Mouse (Mus musculus): ENCODE results near the gene Trim24. TPM values are rescaled to one million over a fixed set of nuclear protein-coding genes. Genes with fewer than 3 reads are reported as not detected.

Gene Trim24
- polyA plus RNA-seq, 1 experiment, result not detected

DNA sequence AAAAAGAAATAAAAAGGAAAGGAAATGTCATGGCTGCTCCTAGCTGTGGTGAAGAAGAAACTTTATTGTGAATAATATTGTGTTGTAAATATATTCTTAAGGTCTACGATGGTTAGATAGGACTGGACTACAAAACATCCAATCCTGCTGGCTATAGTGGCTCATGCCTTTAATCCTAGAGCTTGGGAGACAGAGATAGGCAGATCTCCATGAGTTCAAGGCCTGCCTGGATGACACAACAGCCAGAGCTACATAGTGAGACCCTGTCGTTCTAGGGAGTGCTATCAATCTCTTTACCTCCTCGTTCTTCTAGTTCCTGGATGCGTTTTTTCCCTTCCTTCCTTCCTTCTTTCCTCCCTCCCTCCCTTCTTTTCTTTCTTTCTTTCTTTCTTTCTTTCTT lies 12.5 kb upstream of the Trim24 start:
- no peak for TF ChIP-seq CTCF (IDR thresholded peaks at IDR 0.05; ENCODE audit: insufficient read depth, low read depth, low read length)
- TF ChIP-seq POLR2A (IDR thresholded peaks at IDR 0.05; ENCODE audit: insufficient read depth, low read depth, low read length), result no peak
- Histone ChIP-seq H3K4me1 (ENCODE audit: control insufficient read depth, insufficient read depth, low read length) (no peaks in the 10 kb centered on the region), H3K27ac (ENCODE audit: insufficient read depth, low read depth, low read length) (no peak overlapping the region), H3K4me3 (ENCODE audit: insufficient read depth, low read depth, low read length) (no peak overlapping the region)
- WGBS, result 86% methylated on average over 4 of the region's 4 CpGs

DNA sequence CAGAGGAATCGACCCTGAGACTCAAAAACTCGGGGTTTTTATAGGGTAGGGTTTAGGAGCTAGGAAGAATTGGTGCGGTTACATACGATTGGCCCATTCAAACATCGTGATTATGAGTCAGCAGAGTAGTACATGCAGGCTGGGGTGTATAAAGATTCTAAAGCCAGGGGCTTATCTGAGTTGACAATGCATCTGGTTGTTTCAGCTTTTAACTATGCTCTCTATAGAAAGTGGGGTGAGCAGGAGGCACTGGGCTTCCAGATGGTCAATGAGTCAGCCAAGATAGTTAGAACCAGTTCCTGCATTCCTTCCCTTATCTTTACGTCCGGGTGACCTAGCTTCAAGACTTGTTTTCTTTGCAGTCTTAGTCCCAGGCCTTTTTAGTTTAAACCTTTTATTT lies 7.7 kb upstream of the Trim24 start:
- 87% methylated on average over 7 of the region's 7 CpGs for WGBS
- no peaks in the 10 kb centered on the region for H3K4me1 ChIP-seq (ENCODE audit: control insufficient read depth, insufficient read depth, low read length)

DNA sequence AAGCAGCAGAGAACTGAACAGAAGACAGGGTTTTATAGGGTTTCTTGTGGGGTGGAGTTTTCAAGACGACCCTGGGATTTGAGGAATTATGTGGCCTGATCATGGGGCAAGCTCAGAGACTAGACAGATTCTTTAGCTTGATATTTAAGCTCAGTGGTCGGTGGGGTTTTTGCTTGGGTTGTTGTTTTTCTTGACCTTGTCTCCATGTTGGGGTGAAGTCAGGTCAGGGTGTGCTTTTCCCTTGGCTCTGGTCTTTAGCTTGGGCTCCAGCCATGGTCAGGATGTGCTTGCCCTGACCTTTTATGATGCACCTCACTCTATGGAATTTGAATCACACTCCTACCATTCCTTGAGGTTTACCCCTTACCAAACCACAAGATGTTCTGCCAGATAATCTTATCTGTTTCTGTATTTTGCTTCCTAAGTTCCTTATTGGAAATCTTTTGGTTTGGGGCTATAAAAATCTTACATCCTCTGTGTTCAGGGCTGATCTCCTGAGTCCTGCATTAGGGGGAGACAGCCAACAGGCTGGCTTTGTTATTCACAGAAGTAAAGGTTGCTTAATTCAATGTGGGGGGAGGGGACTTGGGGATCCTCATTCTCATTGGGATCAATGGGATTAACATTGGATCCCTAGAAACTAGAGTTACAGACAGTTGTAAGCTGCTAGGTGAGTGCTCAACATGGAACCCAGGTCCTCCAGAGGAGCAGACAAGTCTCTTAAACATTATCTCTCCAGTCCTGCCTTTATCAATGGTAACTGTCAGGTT lies 6.5 kb upstream of the Trim24 start:
- TF ChIP-seq CTCF (IDR thresholded peaks at IDR 0.05; ENCODE audit: insufficient read depth, low read depth, low read length) (no peak), POLR2A (IDR thresholded peaks at IDR 0.05; ENCODE audit: insufficient read depth, low read depth, low read length) (no peak)
- WGBS, result 83% methylated on average over 2 of the region's 2 CpGs
- no peak overlapping the region for H3K27ac ChIP-seq (ENCODE audit: insufficient read depth, low read depth, low read length)
- H3K4me1 ChIP-seq (ENCODE audit: control insufficient read depth, insufficient read depth, low read length), result no peaks in the 10 kb centered on the region
- no peak overlapping the region for H3K4me3 ChIP-seq (ENCODE audit: insufficient read depth, low read depth, low read length)

More for the DNA sequence above, 7.7 kb upstream of the Trim24 start:
- Histone ChIP-seq H3K4me3 (ENCODE audit: insufficient read depth, low read depth, low read length) (no peak overlapping the region), H3K27ac (ENCODE audit: insufficient read depth, low read depth, low read length) (no peak overlapping the region)
- TF ChIP-seq POLR2A (IDR thresholded peaks at IDR 0.05; ENCODE audit: insufficient read depth, low read depth, low read length) (no peak), CTCF (IDR thresholded peaks at IDR 0.05; ENCODE audit: insufficient read depth, low read depth, low read length) (no peak)

DNA sequence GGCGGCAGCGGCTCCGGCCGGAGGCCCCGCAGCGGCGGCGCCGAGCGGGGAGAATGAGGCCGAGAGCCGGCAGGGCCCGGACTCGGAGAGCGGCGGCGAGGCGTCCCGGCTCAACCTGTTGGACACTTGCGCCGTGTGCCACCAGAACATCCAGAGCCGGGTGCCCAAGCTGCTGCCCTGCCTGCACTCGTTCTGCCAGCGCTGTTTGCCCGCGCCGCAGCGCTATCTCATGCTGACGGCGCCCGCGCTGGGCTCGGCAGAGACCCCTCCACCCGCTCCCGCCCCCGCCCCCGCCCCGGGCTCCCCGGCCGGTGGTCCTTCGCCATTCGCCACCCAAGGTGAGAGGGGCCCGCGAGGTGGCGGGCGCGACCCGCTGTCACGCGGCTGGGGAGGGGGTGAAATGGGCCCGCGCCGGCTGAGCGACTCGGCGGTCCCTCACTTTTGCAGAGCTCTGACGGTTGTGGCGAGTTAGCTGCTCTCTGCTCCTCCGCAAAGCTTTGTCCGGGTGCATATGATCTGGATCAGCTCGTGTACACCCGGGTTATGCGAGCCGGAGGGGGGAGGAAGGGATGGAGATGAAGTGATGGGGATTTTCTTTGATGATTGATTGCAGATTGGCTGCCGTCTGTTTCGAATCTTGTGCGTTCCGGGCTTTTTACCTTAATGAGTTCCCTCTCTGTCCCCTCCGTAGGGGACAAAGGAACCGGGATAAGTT lies 683 bp downstream of the Trim24 start:
- TF ChIP-seq POLR2A (IDR thresholded peaks at IDR 0.05; ENCODE audit: insufficient read depth, low read depth, low read length), result no peak
- TF ChIP-seq CTCF (IDR thresholded peaks at IDR 0.05; ENCODE audit: insufficient read depth, low read depth, low read length), result no peak
- Histone ChIP-seq H3K4me1 (ENCODE audit: control insufficient read depth, insufficient read depth, low read length) (no peaks in the 10 kb centered on the region), H3K4me3 (ENCODE audit: insufficient read depth, low read depth, low read length) (peak overlapping the region; percentile 84), H3K27ac (ENCODE audit: insufficient read depth, low read depth, low read length) (peak overlapping the region; percentile 75)
- WGBS, result under 1% methylated on average over 68 of the region's 70 CpGs

DNA sequence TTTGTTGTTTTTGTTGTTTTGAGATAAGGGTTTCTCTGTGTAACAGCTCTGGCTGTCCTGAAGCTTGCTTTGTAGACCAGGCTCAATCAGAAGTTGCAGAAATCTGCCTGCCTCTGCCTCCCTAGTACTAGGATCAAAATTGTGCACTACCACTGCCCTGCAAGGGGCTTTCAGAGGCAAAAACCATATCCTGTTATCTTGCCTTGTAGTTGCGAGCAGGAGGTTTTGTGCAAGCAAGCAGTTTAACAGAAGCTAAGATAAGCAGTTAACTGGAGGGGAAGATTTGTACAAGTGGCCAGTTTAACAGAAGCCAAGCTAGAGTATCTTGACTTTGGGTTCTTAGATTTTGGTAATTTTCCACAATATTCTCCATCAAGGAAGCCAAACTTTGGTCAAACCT lies 2.2 kb downstream of the Trim24 start:
- Histone ChIP-seq H3K4me3 (ENCODE audit: insufficient read depth, low read depth, low read length) (no peak overlapping the region), H3K27ac (ENCODE audit: insufficient read depth, low read depth, low read length) (no peak overlapping the region), H3K4me1 (ENCODE audit: control insufficient read depth, insufficient read depth, low read length) (no peaks in the 10 kb centered on the region)
- no peak for TF ChIP-seq POLR2A (IDR thresholded peaks at IDR 0.05; ENCODE audit: insufficient read depth, low read depth, low read length)
- TF ChIP-seq CTCF (IDR thresholded peaks at IDR 0.05; ENCODE audit: insufficient read depth, low read depth, low read length), result no peak
- 95% methylated on average over 1 of the region's 1 CpGs for WGBS

DNA sequence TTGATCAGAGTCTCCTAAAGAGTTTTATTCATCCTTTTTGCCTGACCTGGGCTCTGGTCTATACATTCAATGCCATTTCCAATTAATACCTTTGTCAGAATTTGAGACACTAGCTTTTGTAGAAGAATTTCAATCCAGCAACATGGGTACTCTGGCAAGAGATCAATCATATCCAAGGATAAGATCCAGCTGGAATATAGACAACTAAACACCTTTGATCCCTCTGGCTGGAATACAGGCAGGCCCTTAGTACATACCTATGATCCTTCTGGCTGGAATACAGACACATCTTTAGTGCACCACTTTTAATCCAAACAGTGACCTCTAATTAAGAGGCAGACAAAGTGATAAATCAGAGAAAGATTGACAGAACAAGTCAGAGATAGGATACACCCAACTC lies 3.1 kb downstream of the Trim24 start:
- TF ChIP-seq POLR2A (IDR thresholded peaks at IDR 0.05; ENCODE audit: insufficient read depth, low read depth, low read length), result no peak
- TF ChIP-seq CTCF (IDR thresholded peaks at IDR 0.05; ENCODE audit: insufficient read depth, low read depth, low read length), result no peak
- H3K4me3 ChIP-seq (ENCODE audit: insufficient read depth, low read depth, low read length), result no peak overlapping the region
- H3K27ac ChIP-seq (ENCODE audit: insufficient read depth, low read depth, low read length), result no peak overlapping the region
- no peaks in the 10 kb centered on the region for H3K4me1 ChIP-seq (ENCODE audit: control insufficient read depth, insufficient read depth, low read length)

DNA sequence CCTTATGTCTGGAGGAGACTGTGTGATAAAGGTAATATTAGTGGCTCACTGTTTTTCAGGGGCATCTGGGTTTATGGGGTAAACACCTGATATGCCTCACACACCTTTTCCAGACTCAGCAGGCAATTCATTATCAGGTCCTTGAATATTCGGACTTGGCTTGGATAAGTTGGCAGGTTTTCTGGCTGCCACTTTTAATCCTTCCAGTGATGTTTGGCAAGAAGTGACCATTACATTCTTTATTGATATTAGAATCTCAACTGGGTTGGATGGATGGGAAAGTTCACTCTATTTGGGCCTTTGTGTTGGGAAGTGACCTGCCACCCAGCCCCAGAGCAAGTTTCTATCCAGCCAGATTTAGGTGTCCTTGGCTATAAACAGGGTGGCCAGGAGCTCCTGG lies 7.6 kb downstream of the Trim24 start:
- WGBS, result 81% methylated on average over 1 of the region's 1 CpGs

DNA sequence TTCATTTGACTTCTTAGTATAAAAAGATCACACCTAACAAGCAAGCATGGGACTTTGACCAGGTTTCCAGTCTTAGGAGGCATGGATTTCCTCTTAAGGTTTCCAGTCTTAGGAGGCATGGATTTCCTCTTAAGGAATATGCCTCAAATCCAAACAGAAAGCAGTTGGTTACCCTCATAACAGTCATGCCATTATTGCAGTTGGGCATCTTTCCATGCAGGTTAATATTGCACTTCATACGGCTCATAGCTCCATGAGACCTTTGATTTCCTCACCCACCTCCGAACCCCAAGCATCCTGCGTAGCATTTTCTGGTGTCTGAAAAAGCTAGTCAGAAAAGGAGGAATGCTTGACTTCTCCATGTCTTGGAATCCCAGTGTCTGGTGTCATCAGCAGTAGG lies 10.0 kb downstream of the Trim24 start:
- no peak for TF ChIP-seq POLR2A (IDR thresholded peaks at IDR 0.05; ENCODE audit: insufficient read depth, low read depth, low read length)
- no peak for TF ChIP-seq CTCF (IDR thresholded peaks at IDR 0.05; ENCODE audit: insufficient read depth, low read depth, low read length)
- Histone ChIP-seq H3K4me1 (ENCODE audit: control insufficient read depth, insufficient read depth, low read length) (no peaks in the 10 kb centered on the region), H3K4me3 (ENCODE audit: insufficient read depth, low read depth, low read length) (no peak overlapping the region), H3K27ac (ENCODE audit: insufficient read depth, low read depth, low read length) (no peak overlapping the region)
- WGBS, result 98% methylated on average over 3 of the region's 3 CpGs

More for the DNA sequence above, 7.6 kb downstream of the Trim24 start:
- TF ChIP-seq CTCF (IDR thresholded peaks at IDR 0.05; ENCODE audit: insufficient read depth, low read depth, low read length), result no peak
- no peak for TF ChIP-seq POLR2A (IDR thresholded peaks at IDR 0.05; ENCODE audit: insufficient read depth, low read depth, low read length)
- no peaks in the 10 kb centered on the region for H3K4me1 ChIP-seq (ENCODE audit: control insufficient read depth, insufficient read depth, low read length)
- H3K27ac ChIP-seq (ENCODE audit: insufficient read depth, low read depth, low read length), result no peak overlapping the region
- no peak overlapping the region for H3K4me3 ChIP-seq (ENCODE audit: insufficient read depth, low read depth, low read length)

DNA sequence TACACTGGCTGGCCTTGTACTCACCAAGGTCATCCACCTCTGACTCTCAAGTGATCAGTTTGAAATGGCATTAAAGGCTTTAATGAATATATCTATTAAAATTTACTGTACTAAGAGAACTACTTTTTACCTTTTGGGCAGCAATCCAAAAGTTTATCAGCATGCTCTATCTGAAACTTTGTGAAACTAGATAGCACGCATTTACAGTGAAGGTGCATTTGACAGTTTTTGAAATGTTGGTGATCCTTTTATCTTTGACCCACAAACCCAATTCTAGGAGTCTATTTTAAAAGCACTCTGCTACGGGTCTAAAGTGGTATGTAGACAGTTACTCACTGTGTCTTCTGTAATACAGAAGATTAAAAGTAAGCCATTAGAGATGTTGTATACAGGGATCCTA lies 23.0 kb downstream of the Trim24 start:
- Histone ChIP-seq H3K4me3 (ENCODE audit: insufficient read depth, low read depth, low read length) (no peak overlapping the region), H3K4me1 (ENCODE audit: control insufficient read depth, insufficient read depth, low read length) (peaks cover 3% of the 10 kb centered on the region), H3K27ac (ENCODE audit: insufficient read depth, low read depth, low read length) (no peak overlapping the region)
- TF ChIP-seq CTCF (IDR thresholded peaks at IDR 0.05; ENCODE audit: insufficient read depth, low read depth, low read length) (no peak), POLR2A (IDR thresholded peaks at IDR 0.05; ENCODE audit: insufficient read depth, low read depth, low read length) (no peak)
- 70% methylated on average over 2 of the region's 2 CpGs for WGBS

All from olfactory bulb, adult 2 months (tissue).